Mouse (Mus musculus): ENCODE results near the gene Sgo2a.

DNA sequence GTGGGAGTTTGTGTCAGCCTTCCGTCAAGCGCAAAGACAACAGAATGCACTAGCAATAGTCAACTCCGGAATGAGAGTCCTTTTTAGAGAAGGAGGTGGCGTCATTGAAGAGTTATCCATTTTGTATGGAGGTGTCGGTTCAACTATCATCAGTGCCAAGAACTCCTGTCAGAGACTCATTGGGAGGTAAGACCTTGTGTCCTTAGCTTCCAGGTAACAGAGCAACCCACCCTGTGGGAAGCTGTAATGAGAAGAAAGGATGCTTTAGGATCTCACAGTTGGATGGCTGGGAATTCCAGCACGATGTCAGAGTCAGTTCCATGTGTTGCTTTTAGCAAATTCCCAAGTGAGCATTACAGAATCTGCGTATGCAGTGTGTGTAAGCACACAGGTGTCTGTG lies 66.4 kb downstream of the Sgo2a start:
- TF ChIP-seq CTCF (IDR thresholded peaks at IDR 0.05; ENCODE audit: insufficient read depth, low read depth, low read length) = no peak
- TF ChIP-seq POLR2A (IDR thresholded peaks at IDR 0.05; ENCODE audit: insufficient read depth, low read depth, low read length) = no peak

Data from olfactory bulb, adult 2 months (tissue).